Mouse (Mus musculus) liver, embryonic 12.5 days (tissue): Measurements from ENCODE around the gene Arhgdia. TPM values are rescaled to one million over a fixed set of nuclear protein-coding genes. Genes with fewer than 3 reads are reported as not detected.
A peak's percentile ranks its signal among the peaks of the same experiment; 100 is the strongest.

Experiments
- ATAC-seq: fragments of 200-750 bp; cut with Nextera tagmentation; 2 replicates; pipeline ENCODE4 v1.8.0; 2017; ENCODE audit warnings: moderate number of reproducible peaks, mild to moderate bottlenecking, moderate library complexity
- H3K27ac ChIP-seq: fragments of 300-500 bp; sonication (generic); 2 replicates; pipeline ENCODE4 v1.5.1; 2016; ENCODE audit warnings: mild to moderate bottlenecking
- H3K27me3 ChIP-seq: fragments of 300-500 bp; sonication (generic); replicated peaks from 2 replicates; pipeline ENCODE4 v1.6.1; 2016; ENCODE audit warnings: mild to moderate bottlenecking, moderate library complexity
- H3K36me3 ChIP-seq: fragments of 300-500 bp; sonication (generic); 2 replicates; pipeline ENCODE4 v1.6.1; 2016; ENCODE audit warnings: mild to moderate bottlenecking, moderate library complexity
- H3K4me1 ChIP-seq: fragments of 300-500 bp; sonication (generic); 2 replicates; pipeline ENCODE4 v1.6.1; 2016
- H3K4me2 ChIP-seq: fragments of 300-500 bp; sonication (generic); 2 replicates; pipeline ENCODE4 v1.6.1; 2016; ENCODE audit warnings: mild to moderate bottlenecking, moderate library complexity
- H3K4me3 ChIP-seq: fragments of 300-500 bp; sonication (generic); 2 replicates; pipeline ENCODE4 v1.5.1; 2016; ENCODE audit warnings: mild to moderate bottlenecking, moderate library complexity
- H3K9ac ChIP-seq: fragments of 300-500 bp; sonication (generic); 2 replicates; pipeline ENCODE4 v1.6.1; 2016; ENCODE audit warnings: mild to moderate bottlenecking, moderate library complexity
- H3K9me3 ChIP-seq: fragments of 300-500 bp; sonication (generic); replicated peaks from 2 replicates; pipeline ENCODE4 v1.6.1; 2016; ENCODE audit warnings: mild to moderate bottlenecking, moderate library complexity
- WGBS: fragments of 180-500 bp; shearing (Covaris S2); methylation state at CpG from one replicate; pipeline ENCODE4 v1.1.7; 2016; ENCODE audit not compliant: insufficient replicate concordance; 5-methylcytosine and 5-hydroxymethylcytosine counted together
- polyA plus RNA-seq: library from polyadenylated mRNA; unstranded; fragments of >200 nt; fragmentation: Nextera tagmentation; extraction: Ambion mirVana; gene quantifications from 2 replicates; pipeline ENCODE4 v1.2.1, GENCODE M21; 2016

Arhgdia gene
- polyA plus RNA-seq, 1 experiment from 2014 or later = 356 TPM

GRCm38 (mm10) chr11:120575046-120575445, 6.4 kb downstream of the Arhgdia start:
- Histone ChIP-seq H3K27me3 (no peaks in the 10 kb centered on the region), H3K4me1 (peaks cover 66% of the 10 kb centered on the region), H3K9me3 (no peaks in the 10 kb centered on the region), H3K4me2 (peak overlapping the region; percentile 96), H3K9ac (no peak overlapping the region), H3K36me3 (peaks cover 51% of the 10 kb centered on the region), H3K27ac (peak overlapping the region; percentile 69; the same call in 1 of the 2 replicates), H3K4me3 (0 out of 2 replicates have a peak overlapping the region, but pooled peaks have one; percentile 93)
- no peak for ATAC-seq
- WGBS = 77% methylated on average over 2 of the region's 2 CpGs

GRCm38 (mm10) chr11:120574278-120574600, 7.2 kb downstream of the Arhgdia start:
- H3K36me3 ChIP-seq = peaks cover 51% of the 10 kb centered on the region
- no peak for ATAC-seq
- peaks cover 60% of the 10 kb centered on the region for H3K4me1 ChIP-seq
- peak overlapping the region; percentile 95 for H3K9ac ChIP-seq
- no peaks in the 10 kb centered on the region for H3K27me3 ChIP-seq
- H3K4me3 ChIP-seq = peak overlapping the region; percentile 93
- H3K27ac ChIP-seq = peak overlapping the region; percentile 69
- peak overlapping the region; percentile 96 for H3K4me2 ChIP-seq
- 34% methylated on average over 5 of the region's 5 CpGs for WGBS
- H3K9me3 ChIP-seq = no peaks in the 10 kb centered on the region

- no peak for ATAC-seq
- Histone ChIP-seq H3K9me3 (no peaks in the 10 kb centered on the region), H3K4me3 (peak overlapping the region; percentile 93), H3K27me3 (no peaks in the 10 kb centered on the region), H3K4me1 (peaks cover 55% of the 10 kb centered on the region), H3K4me2 (peak overlapping the region; percentile 96), H3K9ac (peak overlapping the region; percentile 95), H3K36me3 (peaks cover 51% of the 10 kb centered on the region), H3K27ac (peak overlapping the region; percentile 90)
- under 1% methylated on average over 23 of the region's 23 CpGs for WGBS
Measured at GRCm38 (mm10) chr11:120573585-120574277, 7.7 kb downstream of the Arhgdia start.

- peak; percentile 94 for ATAC-seq
- WGBS = under 1% methylated on average over 94 of the region's 94 CpGs
- peak within 1 kb of the TSS; percentile 96 for H3K4me2 ChIP-seq
- H3K9ac ChIP-seq = peak within 1 kb of the TSS; percentile 95
- peak within 1 kb of the TSS; percentile 93 for H3K4me3 ChIP-seq
- H3K36me3 ChIP-seq = peaks cover 51% of the 10 kb centered on the region
- no peaks in the 10 kb centered on the region for H3K9me3 ChIP-seq
- H3K4me1 ChIP-seq = peaks cover 49% of the 10 kb centered on the region
- peak within 1 kb of the TSS; percentile 90 for H3K27ac ChIP-seq
- H3K27me3 ChIP-seq = no peaks in the 10 kb centered on the region
Measured at GRCm38 (mm10) chr11:120572752-120573584, 8.5 kb downstream of the Arhgdia start, which contains the start of gene P4hb. Gene P4hb (minus strand): TSS chr11:120573253.

GRCm38 (mm10) chr11:120572417-120572751, 9.0 kb downstream of the Arhgdia start:
- Histone ChIP-seq H3K36me3 (peaks cover 51% of the 10 kb centered on the region), H3K4me2 (peak overlapping the region; percentile 96), H3K4me3 (peak overlapping the region; percentile 93), H3K4me1 (peaks cover 49% of the 10 kb centered on the region), H3K27ac (peak overlapping the region; percentile 90), H3K27me3 (no peaks in the 10 kb centered on the region), H3K9me3 (no peaks in the 10 kb centered on the region), H3K9ac (peak overlapping the region; percentile 95)
- peak; percentile 13 for ATAC-seq
- whole genome bisulfite sequencing = 0% methylated on average over 19 of the region's 24 CpGs

GRCm38 (mm10) chr11:120571754-120572416, 9.5 kb downstream of the Arhgdia start:
- H3K36me3 ChIP-seq = peaks cover 51% of the 10 kb centered on the region
- WGBS = 5% methylated on average over 11 of the region's 11 CpGs
- H3K4me1 ChIP-seq = peaks cover 44% of the 10 kb centered on the region
- peak overlapping the region; percentile 93 for H3K4me3 ChIP-seq
- ATAC-seq = no peak
- no peaks in the 10 kb centered on the region for H3K27me3 ChIP-seq
- H3K4me2 ChIP-seq = peak overlapping the region; percentile 96
- H3K9ac ChIP-seq = peak overlapping the region; percentile 95
- H3K27ac ChIP-seq = peak overlapping the region; percentile 90
- H3K9me3 ChIP-seq = no peaks in the 10 kb centered on the region

GRCm38 (mm10) chr11:120571122-120571521, 10.3 kb downstream of the Arhgdia start:
- 30% methylated on average over 3 of the region's 3 CpGs for WGBS
- ATAC-seq = no peak
- H3K4me1 ChIP-seq = peaks cover 39% of the 10 kb centered on the region
- peak overlapping the region; percentile 93 for H3K4me3 ChIP-seq
- H3K27me3 ChIP-seq = no peaks in the 10 kb centered on the region
- H3K9me3 ChIP-seq = no peaks in the 10 kb centered on the region
- peak overlapping the region; percentile 90; the same call in 1 of the 2 replicates for H3K27ac ChIP-seq
- H3K36me3 ChIP-seq = peaks cover 54% of the 10 kb centered on the region
- peak overlapping the region; percentile 96 for H3K4me2 ChIP-seq
- peak overlapping the region; percentile 95 for H3K9ac ChIP-seq

GRCm38 (mm10) chr11:120568324-120568723, 13.1 kb downstream of the Arhgdia start:
- Histone ChIP-seq H3K27me3 (no peaks in the 10 kb centered on the region), H3K9ac (no peak overlapping the region), H3K4me3 (no peak overlapping the region), H3K9me3 (no peaks in the 10 kb centered on the region), H3K27ac (no peak overlapping the region), H3K4me1 (peaks cover 26% of the 10 kb centered on the region), H3K36me3 (peaks cover 82% of the 10 kb centered on the region), H3K4me2 (no peak overlapping the region)
- no peak for ATAC-seq
- WGBS = 90% methylated on average over 6 of the region's 6 CpGs

GRCm38 (mm10) chr11:120565114-120565513, 16.3 kb downstream of the Arhgdia start:
- WGBS = 86% methylated on average over 9 of the region's 9 CpGs
- Histone ChIP-seq H3K27me3 (no peaks in the 10 kb centered on the region), H3K9ac (no peak overlapping the region), H3K4me2 (no peak overlapping the region), H3K36me3 (peaks cover 99% of the 10 kb centered on the region), H3K9me3 (no peaks in the 10 kb centered on the region), H3K4me3 (no peak overlapping the region), H3K27ac (no peak overlapping the region), H3K4me1 (peaks cover 3% of the 10 kb centered on the region; the same call in 1 of the 2 replicates)
- no peak for ATAC-seq

- H3K9ac ChIP-seq = no peak overlapping the region
- H3K9me3 ChIP-seq = no peaks in the 10 kb centered on the region
- H3K4me1 ChIP-seq = no peaks in the 10 kb centered on the region
- no peak for ATAC-seq
- peaks cover 92% of the 10 kb centered on the region for H3K36me3 ChIP-seq
- no peak overlapping the region for H3K4me2 ChIP-seq
- 86% methylated on average over 13 of the region's 13 CpGs for WGBS
- no peak overlapping the region for H3K27ac ChIP-seq
- no peak overlapping the region for H3K4me3 ChIP-seq
- H3K27me3 ChIP-seq = no peaks in the 10 kb centered on the region
Measured at GRCm38 (mm10) chr11:120562949-120563348, 18.5 kb downstream of the Arhgdia start.

GRCm38 (mm10) chr11:120560952-120561728, 20.3 kb downstream of the Arhgdia start:
- Histone ChIP-seq H3K4me3 (no peak overlapping the region), H3K27me3 (no peaks in the 10 kb centered on the region), H3K27ac (no peak overlapping the region), H3K9me3 (no peaks in the 10 kb centered on the region), H3K36me3 (peaks cover 74% of the 10 kb centered on the region), H3K4me1 (no peaks in the 10 kb centered on the region), H3K9ac (no peak overlapping the region), H3K4me2 (no peak overlapping the region)
- WGBS = 75% methylated on average over 13 of the region's 13 CpGs
- ATAC-seq = no peak
